8 mouse cellular contexts compared by ENCODE assay signal in the genomic region with DNA sequence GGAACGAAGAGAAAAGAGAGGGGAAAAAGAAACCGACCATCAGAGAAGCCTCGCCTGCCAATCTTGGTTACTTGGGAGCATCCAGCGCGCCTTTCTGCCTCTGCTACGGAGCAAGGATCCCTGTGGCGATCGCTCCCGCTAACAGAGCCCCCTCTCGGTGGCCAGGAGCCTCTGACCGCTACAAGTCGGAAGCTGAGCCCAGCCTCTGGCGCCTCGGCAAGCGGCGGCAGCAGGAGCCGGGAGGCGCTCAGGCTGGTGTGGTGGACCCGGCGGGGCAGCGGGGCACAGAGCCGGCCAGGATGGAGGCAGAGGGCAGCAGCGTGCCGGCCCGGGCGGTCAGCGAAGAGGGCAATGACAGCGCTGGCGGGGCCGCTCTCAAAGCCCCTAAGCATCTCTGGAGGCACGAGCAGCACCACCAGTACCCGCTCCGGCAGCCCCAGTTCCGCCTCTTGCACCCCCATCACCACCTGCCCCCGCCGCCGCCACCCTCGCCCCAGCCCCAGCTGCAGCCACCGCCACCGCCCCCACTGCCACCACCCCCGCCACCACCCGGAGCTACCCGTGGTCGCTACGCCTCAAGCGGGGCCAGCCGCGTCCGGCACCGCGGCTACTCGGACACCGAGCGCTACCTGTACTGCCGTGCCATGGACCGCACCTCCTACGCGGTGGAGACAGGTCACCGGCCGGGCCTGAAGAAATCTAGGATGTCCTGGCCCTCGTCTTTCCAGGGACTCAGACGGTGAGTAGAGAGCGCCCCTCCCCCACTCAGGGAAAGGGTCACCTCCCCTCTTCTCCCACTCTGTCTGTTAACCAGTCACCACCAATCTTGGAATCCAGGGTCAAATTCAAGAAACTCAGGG.
DNase-seq lines count a peak whose midpoint lies in the region; ATAC-seq and TF ChIP-seq lines count a peak whose summit lies in the region.

No protein-coding gene starts in this region.

- H3K9ac ChIP-seq in heart, embryonic 14.5 days (ENCODE audit: low read length): no peak overlapping the region
- H3K9ac ChIP-seq in liver, postnatal 0 days (replicated peaks): no peak overlapping the region

- no peaks in the 10 kb centered on the region for H3K36me3 ChIP-seq in heart, embryonic 14.5 days (ENCODE audit: control insufficient read depth, insufficient read depth, low read length)
- no peaks in the 10 kb centered on the region for H3K36me3 ChIP-seq in liver, postnatal 0 days (replicated peaks; ENCODE audit: insufficient read depth, low read length)

- peak; percentile 3 for DNase-seq in urinary bladder, postnatal 14 days (ENCODE audit: low spot score)
- DNase-seq in urinary bladder, postnatal 36 days (ENCODE audit: low spot score in 2 of 2): no peak
- DNase-seq in embryo, embryonic 10.5 days (ENCODE audit: low spot score): peak; percentile 84
- DNase-seq in kidney, postnatal 4 days: peak; percentile 71 to 79
- peak; percentile 18 for DNase-seq in liver, postnatal 0 days
- DNase-seq in right cerebral cortex, adult 2 months (ENCODE audit: low spot score in 2 of 2): peak; percentile 64 to 70
- DNase-seq in urinary bladder, postnatal 10 days (ENCODE audit: low spot score): no peak

- WGBS in heart, embryonic 14.5 days: 1% methylated on average over 52 of the region's 63 CpGs
- 4% methylated on average over 48 of the region's 63 CpGs for WGBS in liver, postnatal 0 days (ENCODE audit: insufficient replicate concordance)

- H3K4me3 ChIP-seq in heart, embryonic 14.5 days (ENCODE audit: control insufficient read depth in 1 of 2, insufficient read depth in 1 of 2, low read depth in 1 of 2, low read length in 2 of 2): peak overlapping the region; percentile 38 to 42
- 0 out of 2 replicates have a peak overlapping the region, but pooled peaks have one; percentile 5 for H3K4me3 ChIP-seq in liver, postnatal 0 days (ENCODE audit: low read depth, low read length)

- peaks cover 39% of the 10 kb centered on the region for H3K27me3 ChIP-seq in heart, embryonic 14.5 days (ENCODE audit: control insufficient read depth, insufficient read depth, low read length)
- peaks cover 30% of the 10 kb centered on the region for H3K27me3 ChIP-seq in liver, postnatal 0 days (ENCODE audit: insufficient read depth, low read length)

- peaks cover 3 to 5% of the 10 kb centered on the region in 2 experiments; a peak in 2 of 4 replicates for H3K4me1 ChIP-seq in heart, embryonic 14.5 days (ENCODE audit: control insufficient read depth in 2 of 2, insufficient read depth in 2 of 2, low read length in 2 of 2)
- peaks cover 3% of the 10 kb centered on the region; the same call in 1 of the 2 replicates for H3K4me1 ChIP-seq in liver, postnatal 0 days (ENCODE audit: insufficient read depth)

- H3K27ac ChIP-seq in heart, embryonic 14.5 days (replicated peaks in 1 of 2; ENCODE audit: control insufficient read depth in 1 of 2, insufficient read depth in 1 of 2, low read depth in 2 of 2, low read length in 2 of 2): no peak overlapping the region
- no peak overlapping the region for H3K27ac ChIP-seq in liver, postnatal 0 days (ENCODE audit: low read depth)

- ATAC-seq in heart, embryonic 14.5 days (ENCODE audit: insufficient number of reproducible peaks, insufficient read depth, low FRiP score, low read depth): 0 out of 2 replicates have a peak, but pooled peaks have one; percentile 47
- no peak for ATAC-seq in liver, postnatal 0 days

- H3K4me2 ChIP-seq in heart, embryonic 14.5 days (ENCODE audit: low read length): peak overlapping the region; percentile 93
- peak overlapping the region; percentile 44 for H3K4me2 ChIP-seq in liver, postnatal 0 days (ENCODE audit: low read depth, low read length)

- peak; percentile 19; the same call in 1 of the 2 replicates for TF ChIP-seq CTCF in liver, postnatal 0 days (IDR thresholded peaks at IDR 0.05; ENCODE audit: low read depth)

- no peaks in the 10 kb centered on the region for H3K9me3 ChIP-seq in heart, embryonic 14.5 days (ENCODE audit: control insufficient read depth, low read length)
- H3K9me3 ChIP-seq in liver, postnatal 0 days (ENCODE audit: low read length): no peaks in the 10 kb centered on the region

- TF ChIP-seq EP300 in liver, postnatal 0 days (IDR thresholded peaks at IDR 0.05; ENCODE audit: low read depth): no peak

Comparison
In these comparisons a context has a peak if more than half of its experiments do, and no peak if none do; other contexts are left out.
1. DNase-seq: peak in urinary bladder, postnatal 14 days (single experiment), embryo, embryonic 10.5 days (single experiment), kidney, postnatal 4 days (2 of 2), liver, postnatal 0 days (single experiment) and right cerebral cortex, adult 2 months (2 of 2); none in urinary bladder, postnatal 36 days (0 of 2) and urinary bladder, postnatal 10 days (single experiment).